Mouse (Mus musculus): ENCODE results near the gene Zfp275.
"Not testable (repeated sequence)": the region's sequence is repeated elsewhere in the genome, so short reads cannot be mapped to it uniquely, and the experiment has no call there.

Gene Zfp275

GRCm38 (mm10) chrX:73342483-73342895 is at the start of gene Zfp275:
TSS of gene Zfp275 (plus strand) at chrX:73342621.
- DNase-seq (ENCODE audit: low spot score in 2 of 2), result peak; percentile 64 to 81

- not testable (repeated sequence) for DNase-seq (ENCODE audit: low spot score in 2 of 2)
These were observed 49.5 kb upstream of the Zfp275 start, which contains the start of the genes Xlr5a and Xlr5c for GRCm38 (mm10) chrX:73292876-73293275. TSS of gene Xlr5a (minus strand) at chrX:73292976. TSS of gene Xlr5c (minus strand) at chrX:73292976.

- not testable (repeated sequence) for DNase-seq (ENCODE audit: low spot score in 2 of 2)
These were observed 46.7 kb upstream of the Zfp275 start for GRCm38 (mm10) chrX:73295745-73296144.

DNA sequence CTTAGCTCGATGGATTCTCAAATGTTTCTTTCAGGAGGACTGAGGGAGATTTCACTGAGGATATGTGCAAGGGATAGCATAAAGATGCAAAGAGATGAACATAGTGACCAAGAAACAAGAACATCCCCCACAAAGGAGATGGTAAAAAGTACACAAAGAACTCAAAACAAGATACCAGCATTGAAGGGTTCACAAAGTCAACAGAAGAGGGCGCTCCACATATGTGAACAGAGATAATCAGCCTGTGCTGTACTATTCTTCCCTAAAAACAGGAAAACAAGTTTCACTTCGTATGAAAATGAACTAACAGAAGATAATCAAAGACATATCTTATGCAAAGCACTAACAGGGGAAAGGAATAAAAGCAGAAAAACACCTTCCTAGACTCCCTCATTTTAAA is 29.9 kb upstream of the Zfp275 start:
- no peak for DNase-seq (ENCODE audit: low spot score in 2 of 2)

DNA sequence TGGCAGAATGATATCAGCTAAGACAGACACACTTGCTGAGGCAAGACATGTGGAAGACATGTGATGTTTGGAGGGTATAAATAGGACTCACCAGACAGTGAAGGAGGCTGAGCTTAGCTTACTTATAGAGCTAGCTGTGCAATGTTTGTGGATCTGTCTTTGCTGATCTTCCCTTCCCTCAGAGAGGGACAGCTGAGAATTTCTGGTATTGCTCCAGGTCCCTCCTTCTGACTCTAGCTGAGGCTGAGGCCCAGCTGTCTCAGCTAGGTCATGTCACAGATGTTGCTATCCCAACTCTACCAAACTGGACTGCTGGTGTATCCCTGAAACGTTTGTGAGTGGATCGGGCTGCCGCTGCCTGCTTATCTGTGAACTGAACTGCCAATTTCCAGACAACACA is 21.4 kb upstream of the Zfp275 start:
- no peak for DNase-seq (ENCODE audit: low spot score in 2 of 2)

DNA sequence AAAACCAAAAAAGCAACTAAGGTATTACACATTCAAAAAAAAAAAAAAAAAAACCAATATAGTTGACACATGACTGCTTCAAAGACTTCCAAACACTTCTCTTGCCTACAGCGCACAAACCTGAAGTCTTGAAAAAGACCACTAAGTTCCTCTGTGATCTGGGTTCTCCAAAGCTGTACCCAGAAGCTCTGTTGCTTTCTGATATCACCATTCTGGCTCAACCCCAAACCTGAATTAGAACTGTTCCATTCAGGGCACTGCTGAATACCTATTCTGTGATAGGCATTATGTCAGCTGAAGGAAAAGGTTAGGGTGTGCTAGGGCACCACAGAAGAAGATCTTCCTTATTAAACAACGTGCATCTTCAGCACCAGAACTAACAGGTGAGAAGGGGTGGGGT is 15.2 kb upstream of the Zfp275 start:
- DNase-seq (ENCODE audit: low spot score in 2 of 2), result no peak

DNA sequence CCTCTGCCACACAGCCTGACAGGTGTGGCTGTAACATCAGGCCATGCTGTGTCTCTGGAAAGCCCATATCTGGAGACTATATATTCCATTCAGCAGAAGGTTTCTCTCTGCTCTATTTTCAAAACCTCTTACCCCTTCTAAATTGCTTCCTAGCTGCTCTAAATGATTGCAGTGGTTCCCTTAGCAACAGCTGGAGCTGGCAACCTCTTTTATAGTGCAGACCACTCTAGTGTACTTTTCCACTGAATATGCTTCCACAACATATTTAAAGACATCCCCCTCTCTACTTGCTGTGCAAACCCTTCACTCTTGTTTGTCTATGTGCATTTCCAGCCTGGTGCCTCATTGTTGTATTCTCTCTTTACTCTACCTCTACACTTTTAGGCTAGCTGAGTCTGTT is 8.9 kb upstream of the Zfp275 start:
- DNase-seq (ENCODE audit: low spot score in 2 of 2), result no peak

- DNase-seq (ENCODE audit: low spot score in 2 of 2), result no peak
These were observed 5.7 kb upstream of the Zfp275 start, which contains the start of gene Gm45015 for GRCm38 (mm10) chrX:73336740-73337139. TSS of gene Gm45015 (minus strand) at chrX:73336840.

GRCm38 (mm10) chrX:73341473-73341872 is 948 bp upstream of the Zfp275 start:
- no peak for DNase-seq (ENCODE audit: low spot score in 2 of 2)

- no peak for DNase-seq (ENCODE audit: low spot score in 2 of 2)
These were observed 353 bp upstream of the Zfp275 start for GRCm38 (mm10) chrX:73342068-73342467.

GRCm38 (mm10) chrX:73342941-73343735 is 717 bp downstream of the Zfp275 start:
- peak in 1 of 2 experiments; percentile 12 for DNase-seq (ENCODE audit: low spot score in 2 of 2)

DNA sequence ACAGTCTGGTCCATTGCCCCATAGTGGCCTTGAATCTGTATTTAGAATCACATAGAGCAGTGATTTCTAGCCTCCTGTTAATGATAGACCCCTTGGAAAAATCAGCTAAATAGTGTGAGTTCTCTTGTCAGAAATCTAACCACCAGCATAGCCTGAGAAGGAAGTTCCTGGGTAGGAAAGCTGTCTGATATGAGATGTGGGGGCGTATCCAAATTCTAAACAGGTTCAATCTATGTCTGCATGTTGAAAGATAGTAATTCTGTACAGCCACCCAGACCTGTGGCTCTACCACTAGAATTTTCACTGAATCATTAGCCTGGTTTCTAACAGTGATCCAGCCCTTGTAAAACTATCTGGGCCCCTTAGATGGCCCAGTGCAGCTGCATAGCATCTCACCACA is 1.4 kb downstream of the Zfp275 start:
- DNase-seq (ENCODE audit: low spot score in 2 of 2), result no peak

DNA sequence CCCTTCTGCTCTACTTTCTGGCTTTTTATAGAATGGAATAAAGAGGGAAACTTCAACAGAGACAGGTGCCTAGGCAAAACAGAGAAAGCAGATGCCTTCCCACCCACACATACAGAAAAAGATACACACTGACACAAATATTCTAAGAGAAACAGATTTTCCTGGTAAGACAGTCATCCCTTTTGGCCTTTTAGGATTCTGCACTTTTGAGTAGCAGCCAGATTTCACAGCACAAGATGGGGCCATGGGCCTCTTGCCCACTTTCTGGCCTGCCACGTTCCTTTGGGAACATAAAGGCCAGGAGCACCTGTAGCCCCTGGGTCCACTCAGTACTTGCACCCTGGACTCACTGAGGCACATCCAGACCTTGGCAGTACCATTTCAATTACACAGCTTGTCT is 1.9 kb downstream of the Zfp275 start:
- DNase-seq (ENCODE audit: low spot score in 2 of 2), result no peak

DNA sequence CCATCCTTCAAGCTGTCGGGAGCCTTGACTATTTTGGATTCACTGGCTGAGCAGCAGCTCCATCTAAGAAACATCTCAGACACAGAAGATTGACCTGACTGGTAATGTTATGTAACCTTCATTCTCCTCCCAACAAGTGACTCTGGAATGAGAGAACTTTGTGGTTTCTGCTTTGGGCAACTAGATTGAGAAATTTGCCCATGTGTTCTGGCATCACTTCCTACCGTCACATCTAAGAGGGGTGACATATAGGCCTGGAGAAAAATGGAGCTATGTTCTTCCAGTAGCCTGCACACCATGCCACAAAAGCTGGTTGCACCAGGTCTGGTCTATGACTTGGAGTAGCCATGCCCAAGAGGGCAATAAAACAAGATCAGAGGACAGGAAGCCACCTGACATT is 13.7 kb downstream of the Zfp275 start:
- no peak for DNase-seq (ENCODE audit: low spot score in 2 of 2)

- DNase-seq (ENCODE audit: low spot score in 2 of 2), result no peak
These were observed 14.3 kb downstream of the Zfp275 start for GRCm38 (mm10) chrX:73356719-73357118.

DNA sequence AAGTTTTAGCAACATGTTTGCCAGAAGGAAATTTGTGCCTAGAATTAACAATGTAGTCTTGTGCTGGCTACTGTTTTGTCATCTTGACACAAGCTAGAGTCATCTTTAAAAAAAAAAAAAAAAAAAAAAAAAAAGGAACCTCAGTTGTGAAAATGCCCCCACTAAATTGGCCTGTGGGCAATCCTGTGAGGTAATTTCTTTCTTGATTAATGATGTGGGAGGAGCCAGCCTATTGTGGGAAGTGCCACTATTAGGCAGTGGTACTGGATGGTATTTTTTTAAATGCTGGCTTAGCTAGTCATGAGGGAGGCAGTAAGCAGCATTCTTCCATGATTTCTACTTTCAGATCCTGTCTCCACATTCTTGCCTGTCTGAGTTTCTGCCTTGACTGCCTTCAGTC is 20.9 kb downstream of the Zfp275 start:
- no peak for DNase-seq (ENCODE audit: low spot score in 2 of 2)

DNA sequence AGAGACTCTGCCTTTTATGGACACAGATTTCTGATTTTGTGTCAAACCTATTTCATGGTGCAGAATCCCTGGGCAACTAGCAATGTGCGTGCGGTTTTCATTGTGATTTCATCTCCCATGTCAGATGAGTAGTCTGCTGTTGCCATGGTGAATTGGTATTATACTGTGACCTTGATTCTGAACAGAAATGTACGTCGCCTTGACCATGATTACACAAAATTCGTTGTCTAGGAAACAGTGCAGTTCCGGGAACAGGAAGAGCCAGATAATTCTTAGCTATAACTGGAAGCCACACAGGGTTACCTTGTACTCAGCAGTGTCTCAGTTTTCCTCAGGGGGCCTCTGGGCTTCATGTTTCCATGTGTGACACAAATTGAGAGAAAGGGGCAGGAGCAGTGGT is 42.0 kb downstream of the Zfp275 start:
- DNase-seq (ENCODE audit: low spot score in 2 of 2), result no peak

- DNase-seq (ENCODE audit: low spot score in 2 of 2), result no peak
These were observed 42.5 kb downstream of the Zfp275 start for GRCm38 (mm10) chrX:73384924-73385323.

DNA sequence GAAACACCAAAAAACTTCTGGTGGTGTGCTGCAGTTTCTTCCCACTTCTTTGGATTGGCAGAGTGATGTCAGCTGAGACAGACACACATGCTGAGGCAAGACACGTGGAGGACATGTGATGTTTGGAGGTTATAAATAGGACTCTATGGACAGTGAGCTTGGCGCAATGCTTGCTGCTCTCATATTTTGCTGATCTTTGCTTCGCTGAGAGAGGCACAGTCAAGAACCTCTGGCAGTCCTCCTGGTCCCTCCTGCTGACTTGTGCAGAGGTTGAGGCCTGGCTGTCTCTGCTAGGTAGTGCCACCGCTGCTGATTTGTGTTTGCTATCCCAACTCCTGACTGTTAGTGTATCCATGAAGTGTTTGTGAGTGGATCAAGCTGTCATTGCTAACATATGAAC is 49.1 kb downstream of the Zfp275 start:
- DNase-seq (ENCODE audit: low spot score in 2 of 2), result no peak

- DNase-seq (ENCODE audit: low spot score in 2 of 2), result no peak
These were observed 54.0 kb downstream of the Zfp275 start for GRCm38 (mm10) chrX:73396446-73396845.

GRCm38 (mm10) chrX:73398636-73399035 is 56.2 kb downstream of the Zfp275 start, which contains the start of gene Gm18336:
TSS of gene Gm18336 (minus strand) at chrX:73398736.
- not testable (repeated sequence) for DNase-seq (ENCODE audit: low spot score in 2 of 2)

- no peak for DNase-seq (ENCODE audit: low spot score in 2 of 2)
These were observed 58.5 kb downstream of the Zfp275 start for GRCm38 (mm10) chrX:73400951-73401350.

DNA sequence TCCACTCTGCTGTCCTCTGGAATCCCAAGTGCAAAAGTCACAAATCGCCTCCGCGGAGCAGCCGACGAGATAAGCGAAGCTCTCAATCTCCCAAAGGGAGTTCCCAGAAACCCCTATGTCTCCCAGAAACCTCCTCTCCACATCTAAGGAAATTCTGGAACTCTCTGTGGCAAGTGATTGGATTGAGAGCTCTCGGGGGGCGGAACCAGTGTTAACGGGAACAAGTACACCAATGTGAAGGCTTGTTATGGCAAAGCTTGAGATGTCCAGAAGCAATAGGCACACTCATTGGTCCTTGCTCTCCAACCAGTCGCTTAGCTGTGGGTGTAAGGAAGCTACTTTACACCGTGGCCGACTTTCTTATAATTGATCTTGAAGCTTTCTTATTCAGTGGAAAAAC is 59.2 kb downstream of the Zfp275 start:
- no peak for DNase-seq (ENCODE audit: low spot score in 2 of 2)

Measured in spleen, postnatal 4 days (tissue).